Mouse (Mus musculus): Measurements from ENCODE around the gene Sec14l1. TPM values are rescaled to one million over a fixed set of nuclear protein-coding genes. Genes with fewer than 3 reads are reported as not detected.

Sec14l1 gene
- polyA plus RNA-seq, 1 experiment from 2014 or later = 22.3 TPM

DNA sequence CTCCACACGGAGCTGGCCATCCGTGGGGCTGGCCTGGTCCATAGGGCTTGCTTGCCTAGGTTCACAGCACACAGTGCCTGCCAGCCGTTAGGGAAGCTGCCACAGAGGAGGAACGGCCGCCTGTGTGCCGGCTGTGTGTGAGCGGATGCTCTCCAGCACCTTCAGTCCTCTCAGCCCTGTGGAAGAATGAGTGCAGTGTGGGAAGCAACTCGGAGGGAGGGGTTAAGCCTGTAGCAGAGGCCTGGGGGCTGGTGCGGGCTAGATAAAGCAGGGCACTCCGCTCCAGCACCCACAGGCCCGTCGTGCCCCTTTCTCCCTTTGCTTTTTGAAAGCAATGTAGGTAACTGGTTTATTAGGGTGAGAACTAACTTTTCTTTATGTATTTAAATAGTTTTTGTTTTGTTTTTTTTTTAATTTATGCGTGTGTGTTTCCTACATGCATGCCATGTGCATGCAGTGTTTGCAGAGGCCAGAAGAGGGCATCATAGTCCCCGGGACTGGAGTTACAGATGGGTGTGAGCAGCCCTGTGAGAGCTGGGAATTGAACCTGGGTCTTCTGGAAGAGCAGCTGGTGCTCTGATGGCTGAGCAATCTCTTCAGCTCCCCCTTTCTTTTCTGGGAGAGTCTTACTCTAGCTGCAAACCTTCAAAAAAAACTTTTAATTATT, 30.6 kb downstream of the Sec14l1 start:
- Histone ChIP-seq H3K9ac (ENCODE audit: low read length) (no peak overlapping the region), H3K4me3 (ENCODE audit: low read depth, low read length) (no peak overlapping the region), H3K4me1 (replicated peaks; ENCODE audit: control insufficient read depth, insufficient read depth, low read length) (no peaks in the 10 kb centered on the region), H3K27me3 (replicated peaks; ENCODE audit: control insufficient read depth, insufficient read depth, low read length) (no peaks in the 10 kb centered on the region), H3K9me3 (ENCODE audit: control insufficient read depth, low read length) (no peaks in the 10 kb centered on the region), H3K36me3 (ENCODE audit: control insufficient read depth, insufficient read depth, low read length) (peaks cover 90% of the 10 kb centered on the region), H3K27ac (ENCODE audit: low read depth) (no peak overlapping the region), H3K4me2 (ENCODE audit: low read length) (no peak overlapping the region)
- WGBS = 87% methylated on average over 14 of the region's 14 CpGs
- ATAC-seq (replicated peaks; ENCODE audit: low FRiP score, low TSS enrichment, low read depth) = no peak
- DNase-seq (ENCODE audit: low spot score) = no peak

DNA sequence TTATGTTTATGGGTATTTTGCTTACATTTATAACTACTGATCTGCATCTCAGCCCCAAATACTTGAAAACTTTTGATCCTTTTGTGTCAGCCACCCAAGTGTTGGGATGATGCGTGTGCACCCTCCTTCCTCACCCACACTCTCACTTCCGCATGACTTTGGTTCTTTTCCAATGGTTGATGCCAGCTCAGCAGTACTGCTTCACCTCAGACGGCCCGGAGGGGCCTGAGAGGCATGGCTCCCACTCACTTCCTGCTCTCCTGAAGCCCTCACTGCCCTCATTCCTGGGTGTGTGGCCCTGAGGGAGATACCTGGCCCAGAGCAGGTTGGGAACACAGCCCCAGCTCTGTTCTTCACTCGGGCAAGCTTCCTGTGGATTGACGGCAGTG, 31.1 kb downstream of the Sec14l1 start:
- Histone ChIP-seq H3K27ac (ENCODE audit: low read depth) (no peak overlapping the region), H3K4me1 (replicated peaks; ENCODE audit: control insufficient read depth, insufficient read depth, low read length) (no peaks in the 10 kb centered on the region), H3K4me3 (ENCODE audit: low read depth, low read length) (no peak overlapping the region), H3K4me2 (ENCODE audit: low read length) (no peak overlapping the region), H3K27me3 (replicated peaks; ENCODE audit: control insufficient read depth, insufficient read depth, low read length) (no peaks in the 10 kb centered on the region), H3K36me3 (ENCODE audit: control insufficient read depth, insufficient read depth, low read length) (peaks cover 94% of the 10 kb centered on the region), H3K9ac (ENCODE audit: low read length) (no peak overlapping the region), H3K9me3 (ENCODE audit: control insufficient read depth, low read length) (no peaks in the 10 kb centered on the region)
- 88% methylated on average over 6 of the region's 6 CpGs for WGBS
- ATAC-seq (replicated peaks; ENCODE audit: low FRiP score, low TSS enrichment, low read depth) (no peak), DNase-seq (ENCODE audit: low spot score) (no peak)

DNA sequence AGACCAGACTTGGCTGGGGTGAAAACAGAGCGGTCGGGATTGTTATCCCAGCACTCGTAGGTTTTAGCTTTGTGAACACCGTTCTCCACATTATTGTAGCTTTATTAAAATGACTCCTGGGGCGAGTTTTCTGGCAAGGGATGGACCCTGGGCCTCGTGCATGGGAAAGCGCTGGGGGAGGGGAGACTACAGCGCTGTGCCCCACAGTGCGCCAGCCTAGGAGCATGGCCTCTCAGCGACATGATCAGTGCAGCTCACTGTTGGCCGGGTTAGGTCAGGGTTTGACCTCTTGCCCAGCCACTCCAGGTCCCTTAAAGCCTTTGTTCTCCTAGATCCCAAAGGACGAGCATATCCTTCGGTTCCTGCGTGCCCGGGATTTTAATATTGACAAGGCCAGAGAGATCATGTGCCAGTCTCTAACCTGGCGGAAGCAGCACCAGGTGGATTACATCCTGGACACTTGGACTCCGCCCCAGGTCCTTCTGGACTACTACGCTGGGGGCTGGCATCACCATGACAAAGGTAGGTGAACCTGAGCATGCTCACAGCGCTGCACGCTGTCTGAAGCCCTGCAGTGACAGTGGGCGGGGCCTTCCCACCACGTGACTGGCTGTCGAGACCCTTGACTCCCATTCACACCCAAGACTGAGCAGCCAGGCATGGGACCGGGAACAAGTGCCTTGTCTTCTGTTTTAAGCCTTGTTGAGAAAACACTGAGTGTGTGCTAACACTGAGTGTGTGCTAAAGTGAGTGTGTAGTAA, 32.0 kb downstream of the Sec14l1 start:
- H3K27me3 ChIP-seq (replicated peaks; ENCODE audit: control insufficient read depth, insufficient read depth, low read length) = no peaks in the 10 kb centered on the region
- WGBS = 72% methylated on average over 24 of the region's 24 CpGs
- no peak overlapping the region for H3K4me3 ChIP-seq (ENCODE audit: low read depth, low read length)
- DNase-seq (ENCODE audit: low spot score) (no peak), ATAC-seq (replicated peaks; ENCODE audit: low FRiP score, low TSS enrichment, low read depth) (no peak)
- peaks cover 92% of the 10 kb centered on the region for H3K36me3 ChIP-seq (ENCODE audit: control insufficient read depth, insufficient read depth, low read length)
- H3K9me3 ChIP-seq (ENCODE audit: control insufficient read depth, low read length) = no peaks in the 10 kb centered on the region
- H3K4me2 ChIP-seq (ENCODE audit: low read length) = no peak overlapping the region
- H3K4me1 ChIP-seq (replicated peaks; ENCODE audit: control insufficient read depth, insufficient read depth, low read length) = no peaks in the 10 kb centered on the region
- H3K9ac ChIP-seq (ENCODE audit: low read length) = no peak overlapping the region
- no peak overlapping the region for H3K27ac ChIP-seq (ENCODE audit: low read depth)

DNA sequence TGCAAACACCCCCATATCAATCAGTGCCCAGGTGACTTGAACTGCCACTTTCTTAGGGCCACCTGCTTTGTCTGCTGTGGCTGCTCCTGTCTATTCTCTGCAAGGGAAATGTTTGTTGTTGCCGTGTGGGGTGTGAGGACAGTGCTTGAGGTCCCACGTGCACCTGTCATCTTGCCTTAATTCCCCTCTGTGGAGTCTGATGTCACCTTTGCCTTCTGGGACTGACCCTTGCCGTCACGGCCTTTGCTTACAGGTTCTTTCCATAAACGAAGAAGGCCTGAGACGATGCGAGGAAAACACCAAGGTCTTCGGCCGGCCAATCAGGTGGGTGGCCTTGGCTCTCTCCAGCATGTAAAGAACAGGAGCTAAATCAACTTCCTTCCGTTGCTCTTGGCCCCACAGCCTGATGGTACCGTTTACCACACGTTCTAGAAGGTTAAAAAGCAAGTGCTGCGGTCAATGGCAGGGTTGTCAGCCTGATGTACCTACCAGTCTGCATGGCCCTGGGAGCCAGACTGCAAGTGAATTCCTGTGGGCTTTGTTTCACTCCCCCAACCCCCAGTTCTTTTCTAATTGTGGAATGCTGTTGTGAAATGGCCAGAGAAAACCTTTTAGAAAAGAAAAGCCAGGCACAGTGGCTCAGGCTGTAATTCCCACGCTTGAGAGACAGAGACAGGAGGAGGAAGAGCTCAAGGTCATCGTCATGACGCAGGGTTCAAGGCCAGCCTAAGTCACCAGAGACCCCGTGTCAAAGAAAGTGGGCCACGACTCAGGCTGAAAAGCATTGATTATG, 34.1 kb downstream of the Sec14l1 start:
- no peak overlapping the region for H3K4me2 ChIP-seq (ENCODE audit: low read length)
- H3K9ac ChIP-seq (ENCODE audit: low read length) = no peak overlapping the region
- H3K4me1 ChIP-seq (replicated peaks; ENCODE audit: control insufficient read depth, insufficient read depth, low read length) = no peaks in the 10 kb centered on the region
- peaks cover 88% of the 10 kb centered on the region for H3K36me3 ChIP-seq (ENCODE audit: control insufficient read depth, insufficient read depth, low read length)
- no peaks in the 10 kb centered on the region for H3K9me3 ChIP-seq (ENCODE audit: control insufficient read depth, low read length)
- WGBS = 86% methylated on average over 18 of the region's 18 CpGs
- no peak overlapping the region for H3K27ac ChIP-seq (ENCODE audit: low read depth)
- no peak for ATAC-seq (replicated peaks; ENCODE audit: low FRiP score, low TSS enrichment, low read depth)
- H3K4me3 ChIP-seq (ENCODE audit: low read depth, low read length) = no peak overlapping the region
- no peaks in the 10 kb centered on the region for H3K27me3 ChIP-seq (replicated peaks; ENCODE audit: control insufficient read depth, insufficient read depth, low read length)
- DNase-seq (ENCODE audit: low spot score) = no peak

DNA sequence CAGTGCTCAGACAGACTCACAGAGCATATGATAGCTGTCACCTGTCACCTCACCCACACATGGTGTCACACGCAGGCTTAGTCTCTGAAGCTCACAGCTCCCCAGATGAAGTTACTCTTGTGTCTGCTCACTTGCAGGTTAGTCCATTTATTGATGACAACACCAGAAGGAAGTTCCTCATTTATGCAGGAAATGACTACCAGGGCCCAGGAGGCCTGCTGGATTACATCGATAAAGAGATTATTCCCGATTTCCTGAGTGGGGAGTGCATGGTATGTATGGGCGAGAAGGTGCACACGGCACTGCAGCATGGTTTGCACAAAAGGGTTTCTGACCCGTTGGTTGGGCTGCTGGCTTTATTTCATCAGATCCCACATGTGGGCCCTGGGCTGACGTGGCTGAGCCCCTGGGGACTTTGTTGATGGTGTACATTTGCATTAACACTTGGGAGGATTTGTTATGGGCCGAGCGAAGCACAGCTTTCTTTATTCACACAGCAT, 35.5 kb downstream of the Sec14l1 start:
- 79% methylated on average over 9 of the region's 9 CpGs for WGBS
- Histone ChIP-seq H3K4me3 (ENCODE audit: low read depth, low read length) (no peak overlapping the region), H3K9ac (ENCODE audit: low read length) (no peak overlapping the region), H3K27ac (ENCODE audit: low read depth) (no peak overlapping the region), H3K27me3 (replicated peaks; ENCODE audit: control insufficient read depth, insufficient read depth, low read length) (no peaks in the 10 kb centered on the region), H3K4me1 (replicated peaks; ENCODE audit: control insufficient read depth, insufficient read depth, low read length) (no peaks in the 10 kb centered on the region), H3K9me3 (ENCODE audit: control insufficient read depth, low read length) (no peaks in the 10 kb centered on the region), H3K36me3 (ENCODE audit: control insufficient read depth, insufficient read depth, low read length) (peaks cover 87% of the 10 kb centered on the region), H3K4me2 (ENCODE audit: low read length) (no peak overlapping the region)
- no peak for DNase-seq (ENCODE audit: low spot score)
- no peak for ATAC-seq (replicated peaks; ENCODE audit: low FRiP score, low TSS enrichment, low read depth)

DNA sequence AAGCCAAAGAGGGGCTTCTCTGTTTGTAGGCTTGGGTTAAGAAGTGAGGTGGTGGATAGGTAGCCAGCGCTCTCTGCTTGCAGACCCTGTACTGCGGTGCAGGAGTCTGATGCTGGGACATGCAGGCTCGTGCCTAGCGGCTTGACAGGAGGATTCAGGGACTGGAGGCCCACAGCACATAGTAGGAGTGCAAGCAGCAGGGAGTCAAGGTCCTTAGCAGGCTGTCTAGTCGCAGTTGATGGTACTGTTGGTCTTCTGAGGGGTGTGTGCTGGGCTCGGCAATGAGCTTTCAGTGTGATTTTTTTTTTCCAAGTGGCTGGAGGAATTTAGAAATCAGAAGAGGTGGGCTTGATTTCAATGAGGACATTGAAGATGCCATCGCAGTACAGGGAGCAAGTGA, 36.5 kb downstream of the Sec14l1 start:
- H3K4me3 ChIP-seq (ENCODE audit: low read depth, low read length) = no peak overlapping the region
- H3K36me3 ChIP-seq (ENCODE audit: control insufficient read depth, insufficient read depth, low read length) = peaks cover 88% of the 10 kb centered on the region
- H3K4me2 ChIP-seq (ENCODE audit: low read length) = no peak overlapping the region
- no peak overlapping the region for H3K27ac ChIP-seq (ENCODE audit: low read depth)
- H3K9me3 ChIP-seq (ENCODE audit: control insufficient read depth, low read length) = no peaks in the 10 kb centered on the region
- peaks cover 7% of the 10 kb centered on the region; the same call in 1 of the 2 replicates for H3K4me1 ChIP-seq (replicated peaks; ENCODE audit: control insufficient read depth, insufficient read depth, low read length)
- DNase-seq (ENCODE audit: low spot score) (no peak), ATAC-seq (replicated peaks; ENCODE audit: low FRiP score, low TSS enrichment, low read depth) (no peak)
- no peaks in the 10 kb centered on the region for H3K27me3 ChIP-seq (replicated peaks; ENCODE audit: control insufficient read depth, insufficient read depth, low read length)
- no peak overlapping the region for H3K9ac ChIP-seq (ENCODE audit: low read length)
- 92% methylated on average over 7 of the region's 7 CpGs for WGBS

DNA sequence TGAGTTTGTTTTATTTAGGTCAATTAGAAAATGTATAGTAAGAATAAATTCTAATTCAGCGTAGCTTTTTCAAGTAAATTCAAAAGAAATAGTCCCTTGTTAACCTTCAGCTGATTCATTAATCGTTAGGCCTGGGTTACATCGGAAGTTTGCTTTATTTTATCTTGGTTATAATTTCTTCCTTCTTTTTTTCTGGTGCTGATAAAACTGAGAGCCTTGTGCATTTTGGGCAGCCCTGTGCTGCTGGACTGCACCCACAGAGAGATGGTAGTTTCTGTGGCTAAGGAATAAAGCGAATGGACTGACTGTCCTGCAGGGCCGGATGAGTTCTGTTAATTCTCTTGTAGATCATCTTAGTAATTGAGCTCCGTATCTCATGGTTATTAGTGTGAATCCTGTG, 37.6 kb downstream of the Sec14l1 start:
- Histone ChIP-seq H3K36me3 (ENCODE audit: control insufficient read depth, insufficient read depth, low read length) (peaks cover 82% of the 10 kb centered on the region), H3K4me3 (ENCODE audit: low read depth, low read length) (no peak overlapping the region), H3K27ac (ENCODE audit: low read depth) (no peak overlapping the region), H3K4me1 (replicated peaks; ENCODE audit: control insufficient read depth, insufficient read depth, low read length) (peaks cover 7% of the 10 kb centered on the region; the same call in 1 of the 2 replicates), H3K9ac (ENCODE audit: low read length) (no peak overlapping the region), H3K9me3 (ENCODE audit: control insufficient read depth, low read length) (no peaks in the 10 kb centered on the region), H3K4me2 (ENCODE audit: low read length) (no peak overlapping the region), H3K27me3 (replicated peaks; ENCODE audit: control insufficient read depth, insufficient read depth, low read length) (no peaks in the 10 kb centered on the region)
- DNase-seq (ENCODE audit: low spot score) (no peak), ATAC-seq (replicated peaks; ENCODE audit: low FRiP score, low TSS enrichment, low read depth) (no peak)
- 93% methylated on average over 6 of the region's 6 CpGs for WGBS

DNA sequence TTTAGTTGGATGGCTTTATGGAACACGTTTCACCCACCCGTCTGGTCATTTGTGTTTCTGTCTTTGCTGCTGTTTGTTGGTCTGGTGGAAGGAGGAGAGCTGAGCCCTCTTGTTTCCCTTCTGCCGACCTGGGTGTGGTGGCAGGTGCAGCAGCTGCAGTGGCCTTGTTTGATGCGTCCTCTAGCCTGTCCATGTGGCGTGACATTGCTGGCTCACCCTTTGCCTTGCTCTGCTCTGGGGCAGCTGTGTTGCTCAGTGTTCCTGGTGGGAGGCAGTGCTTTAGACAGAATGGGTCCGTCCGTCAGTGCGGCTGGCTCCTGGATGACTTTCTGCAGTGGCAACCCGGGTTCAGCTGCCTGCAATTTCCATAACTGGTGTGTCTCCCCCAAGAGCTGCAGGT, 38.6 kb downstream of the Sec14l1 start:
- no peak overlapping the region for H3K27ac ChIP-seq (ENCODE audit: low read depth)

More for the DNA sequence above, 38.6 kb downstream of the Sec14l1 start:
- ATAC-seq (replicated peaks; ENCODE audit: low FRiP score, low TSS enrichment, low read depth) (no peak), DNase-seq (ENCODE audit: low spot score) (no peak)
- H3K4me1 ChIP-seq (replicated peaks; ENCODE audit: control insufficient read depth, insufficient read depth, low read length) = peaks cover 13% of the 10 kb centered on the region; the same call in 1 of the 2 replicates
- no peak overlapping the region for H3K4me2 ChIP-seq (ENCODE audit: low read length)
- no peak overlapping the region for H3K9ac ChIP-seq (ENCODE audit: low read length)
- whole genome bisulfite sequencing = 69% methylated on average over 9 of the region's 9 CpGs
- H3K27me3 ChIP-seq (replicated peaks; ENCODE audit: control insufficient read depth, insufficient read depth, low read length) = no peaks in the 10 kb centered on the region
- peaks cover 77% of the 10 kb centered on the region for H3K36me3 ChIP-seq (ENCODE audit: control insufficient read depth, insufficient read depth, low read length)
- H3K9me3 ChIP-seq (ENCODE audit: control insufficient read depth, low read length) = no peaks in the 10 kb centered on the region
- no peak overlapping the region for H3K4me3 ChIP-seq (ENCODE audit: low read depth, low read length)

Data from intestine, embryonic 14.5 days (tissue).